Mouse (Mus musculus) heart, postnatal 0 days (tissue): ENCODE results near the gene Dedd.

Experiments used
- CTCF ChIP-seq: IDR thresholded peaks from 2 replicates; pipeline ENCODE4 v1.5.1; 2016; ENCODE audit warnings: antibody characterized with exemption, control low read depth, low read depth
- EP300 ChIP-seq: IDR thresholded peaks from 2 replicates; pipeline ENCODE4 v1.6.1; 2016; ENCODE audit warnings: antibody characterized with exemption, low read depth

- TF ChIP-seq CTCF (no peak), EP300 (no peak)
Observed at GRCm38 (mm10) chr1:171298226-171298625, 30.7 kb upstream of the Dedd start.
